Mouse (Mus musculus): ENCODE results near the gene Hmgb1.

GRCm38 (mm10) chr5:149099009-149099408 lies 85.3 kb downstream of the Hmgb1 start:
- TF ChIP-seq POLR2A (IDR thresholded peaks at IDR 0.05; ENCODE audit: extremely low read depth, insufficient read depth, low read length) (no peak), CTCF (IDR thresholded peaks at IDR 0.05; ENCODE audit: extremely low read depth, insufficient read depth, low read length) (no peak)
